In genomic region chr2:37771618-37772285, GRCm38 (mm10) we compare ENCODE assay signal across 1 mouse cellular context.
TF ChIP-seq lines count a peak whose summit lies in the region.

No protein-coding gene starts in this region.

TF ChIP-seq in CH12.LX, 34 proteins besides CTCF, POLR2A, EP300 and RAD21 (continued from another document):
- TF ChIP-seq MYC (IDR thresholded peaks at IDR 0.05; ENCODE audit: low read depth, low read length) (peak; percentile 66), SIN3A (IDR thresholded peaks at IDR 0.05; ENCODE audit: low read length) (peak; percentile 52; the same call in 1 of the 2 replicates), USF1 (IDR thresholded peaks at IDR 0.05; ENCODE audit: low read depth, low read length) (no peak), ZC3H11A (IDR thresholded peaks at IDR 0.05; ENCODE audit: low read depth, low read length) (peak; percentile 72), ELF1 (IDR thresholded peaks at IDR 0.05; ENCODE audit: low read depth, low read length) (peak; percentile 41; the same call in 1 of the 2 replicates), MEF2A (IDR thresholded peaks at IDR 0.05; ENCODE audit: borderline replicate concordance, low read depth, low read length) (peak; percentile 65), MAX (IDR thresholded peaks at IDR 0.05; ENCODE audit: low read length) (peak; percentile 8; the same call in 1 of the 2 replicates), MXI1 (IDR thresholded peaks at IDR 0.05; ENCODE audit: low read depth, low read length) (peak; percentile 25; the same call in 1 of the 2 replicates), USF2 (conservative IDR thresholded peaks at IDR 0.05; ENCODE audit: low read depth, low read length) (no peak; the same call in 1 of the 2 replicates), NRF1 (IDR thresholded peaks at IDR 0.05; ENCODE audit: low read depth, low read length) (no peak; the same call in 1 of the 2 replicates), BHLHE40 (IDR thresholded peaks at IDR 0.05; ENCODE audit: low read depth, low read length) (no peak; the same call in 1 of the 2 replicates), MAZ (IDR thresholded peaks at IDR 0.05; ENCODE audit: low read depth, low read length) (no peak), JUN (IDR thresholded peaks at IDR 0.05; ENCODE audit: insufficient read depth, low read depth, low read length) (no peak), CHD1 (IDR thresholded peaks at IDR 0.05; ENCODE audit: low read depth, low read length) (no peak), IRF4 (IDR thresholded peaks at IDR 0.05; ENCODE audit: low read depth, low read length) (peak; percentile 42; the same call in 1 of the 2 replicates), UBTF (IDR thresholded peaks at IDR 0.05; ENCODE audit: low read depth, low read length) (no peak; the same call in 1 of the 2 replicates), ETS1 (conservative IDR thresholded peaks at IDR 0.05; ENCODE audit: low read depth, low read length) (peak; percentile 43; the same call in 1 of the 2 replicates), GABPA (IDR thresholded peaks at IDR 0.05; ENCODE audit: insufficient replicate concordance, low read depth, low read length) (no peak), POLR2AphosphoS2 (IDR thresholded peaks at IDR 0.05; ENCODE audit: low read depth, low read length) (no peak), SMC3 (IDR thresholded peaks at IDR 0.05; ENCODE audit: low read depth, low read length) (peak; percentile 87), PAX5 (IDR thresholded peaks at IDR 0.05; ENCODE audit: low read length) (no peak), JUND (conservative IDR thresholded peaks at IDR 0.05; ENCODE audit: low read depth, low read length) (no peak), NELFE (IDR thresholded peaks at IDR 0.05; ENCODE audit: low read depth, low read length) (peak; percentile 58; the same call in 1 of the 2 replicates)
